In the genomic region with DNA sequence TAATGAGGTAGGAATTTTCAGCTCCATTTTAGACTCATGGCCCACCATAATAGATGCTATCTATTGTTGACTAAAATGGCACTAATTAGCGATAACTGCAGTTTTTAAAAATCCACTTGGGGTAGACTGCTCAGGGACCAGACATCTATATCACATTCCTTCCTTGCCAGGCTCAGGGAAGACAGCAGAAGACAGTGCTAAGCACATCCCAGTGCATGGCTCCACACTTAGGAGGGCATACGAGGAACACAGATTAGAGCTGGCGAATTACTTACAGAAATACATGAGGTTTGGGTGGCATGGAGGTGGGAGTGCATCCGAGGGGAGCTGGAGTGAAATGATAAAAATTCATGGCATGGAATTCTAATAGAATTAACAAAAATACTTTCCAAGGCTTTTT, we compare ENCODE assay signal across 23 mouse cellular contexts.
"Had no signal": no experiment of that assay in that cellular context is flagged by ENCODE, and none has a peak within 500 bp of the region (broad histone marks: within the 10 kb centered on the region; RNA-seq: fewer than 3 reads in every experiment).

No protein-coding gene starts in this region.

- H3K9me3 ChIP-seq: heart, embryonic 13.5 days; heart, embryonic 15.5 days; hindbrain, embryonic 13.5 days; hindbrain, embryonic 15.5 days; kidney, embryonic 15.5 days; limb, embryonic 13.5 days; limb, embryonic 15.5 days; liver, embryonic 12.5 days had no signal

- ATAC-seq: intestine, embryonic 16.5 days; liver, embryonic 12.5 days had no signal

- H3K9ac ChIP-seq: heart, embryonic 13.5 days; heart, embryonic 15.5 days; hindbrain, embryonic 13.5 days; hindbrain, embryonic 15.5 days; kidney, embryonic 15.5 days; limb, embryonic 13.5 days; limb, embryonic 15.5 days; liver, embryonic 12.5 days had no signal

- H3K4me1 ChIP-seq: heart, embryonic 13.5 days; heart, embryonic 15.5 days; limb, embryonic 15.5 days; liver, embryonic 12.5 days had no signal

- DNase-seq: gastrocnemius, postnatal 14 days; gastrocnemius, postnatal 36 days; heart, adult 11 months; heart, adult 2 months; heart, postnatal 14 days; heart, postnatal 36 days; kidney, adult 11 months; kidney, adult 2 months; kidney, adult 9 months; layer of hippocampus, adult 9-11 months; layer of hippocampus, postnatal 36 days had no signal

- H3K36me3 ChIP-seq: heart, embryonic 13.5 days; heart, embryonic 15.5 days; hindbrain, embryonic 13.5 days; hindbrain, embryonic 15.5 days; kidney, embryonic 15.5 days; limb, embryonic 13.5 days; limb, embryonic 15.5 days; liver, embryonic 12.5 days had no signal

- H3K4me3 ChIP-seq: heart, adult 2 months; heart, embryonic 13.5 days; heart, embryonic 15.5 days; hindbrain, embryonic 13.5 days; hindbrain, embryonic 15.5 days; kidney, embryonic 15.5 days; limb, embryonic 13.5 days; limb, embryonic 15.5 days; liver, embryonic 12.5 days had no signal

- H3K4me2 ChIP-seq: heart, embryonic 11.5 days; heart, embryonic 13.5 days; heart, embryonic 15.5 days; hindbrain, embryonic 13.5 days; hindbrain, embryonic 15.5 days; kidney, embryonic 15.5 days; limb, embryonic 13.5 days; limb, embryonic 15.5 days; liver, embryonic 12.5 days had no signal

- H3K27me3 ChIP-seq: heart, embryonic 13.5 days; heart, embryonic 15.5 days; hindbrain, embryonic 13.5 days; hindbrain, embryonic 15.5 days; limb, embryonic 15.5 days; liver, embryonic 12.5 days had no signal

- H3K27ac ChIP-seq: heart, adult 2 months; heart, embryonic 13.5 days; heart, embryonic 15.5 days; hindbrain, embryonic 13.5 days; hindbrain, embryonic 15.5 days; hindbrain, postnatal 0 days; kidney, embryonic 15.5 days; kidney, postnatal 0 days; limb, embryonic 13.5 days; limb, embryonic 15.5 days; liver, embryonic 12.5 days had no signal
